Mouse (Mus musculus): ENCODE measurements around the gene Acvr1b. TPM values are rescaled to one million over a fixed set of nuclear protein-coding genes. Genes with fewer than 3 reads are reported as not detected.
A peak's percentile ranks its signal among the peaks of the same experiment; 100 is the strongest.

Gene Acvr1b
- total RNA-seq, 2 experiments from 2014 or later = 7.7 to 17.1 TPM

DNA sequence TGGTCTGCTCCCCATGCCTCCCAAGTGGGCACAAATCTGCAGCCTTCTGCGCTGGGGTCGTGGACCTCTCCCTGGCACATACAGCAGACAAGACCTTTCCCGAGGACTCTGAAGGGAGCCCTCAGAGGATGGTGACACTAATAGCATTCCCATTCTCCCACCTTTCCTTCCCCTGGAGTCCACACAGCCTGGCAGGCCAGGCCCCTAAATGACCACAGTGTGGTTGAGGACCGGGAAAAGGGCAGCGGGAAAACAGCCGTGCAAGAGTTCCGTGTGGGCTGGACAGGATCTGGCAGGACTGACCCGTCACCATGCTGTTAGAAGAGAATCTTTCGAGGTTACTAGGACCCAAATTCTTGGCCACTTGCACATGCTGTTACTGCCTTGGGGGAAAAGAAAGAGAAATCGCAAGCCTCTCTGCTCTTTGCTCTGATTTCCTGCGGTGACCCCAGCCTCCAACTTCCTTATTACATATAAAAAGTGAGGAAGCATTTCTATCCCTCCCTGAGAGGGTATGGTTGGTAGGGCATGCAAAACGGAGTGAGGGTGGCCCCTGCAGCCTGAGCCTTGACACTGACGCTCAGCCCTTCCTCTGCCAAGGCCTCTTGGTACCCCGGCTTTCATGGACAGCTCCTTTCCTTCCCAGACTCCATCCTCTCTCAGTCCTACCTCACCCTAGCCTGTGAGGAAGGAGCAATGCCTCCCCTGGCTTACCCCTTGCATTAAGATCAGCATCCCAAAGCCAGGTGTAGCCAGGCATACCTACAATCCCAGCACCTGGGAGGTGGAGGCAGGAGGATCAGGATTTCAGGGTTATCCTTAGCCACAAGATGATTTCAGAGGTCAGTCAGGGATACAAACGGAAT, 27.5 kb upstream of the Acvr1b start:
- ATAC-seq (ENCODE audit: poor library complexity, severe bottlenecking) = peak; percentile 38

DNA sequence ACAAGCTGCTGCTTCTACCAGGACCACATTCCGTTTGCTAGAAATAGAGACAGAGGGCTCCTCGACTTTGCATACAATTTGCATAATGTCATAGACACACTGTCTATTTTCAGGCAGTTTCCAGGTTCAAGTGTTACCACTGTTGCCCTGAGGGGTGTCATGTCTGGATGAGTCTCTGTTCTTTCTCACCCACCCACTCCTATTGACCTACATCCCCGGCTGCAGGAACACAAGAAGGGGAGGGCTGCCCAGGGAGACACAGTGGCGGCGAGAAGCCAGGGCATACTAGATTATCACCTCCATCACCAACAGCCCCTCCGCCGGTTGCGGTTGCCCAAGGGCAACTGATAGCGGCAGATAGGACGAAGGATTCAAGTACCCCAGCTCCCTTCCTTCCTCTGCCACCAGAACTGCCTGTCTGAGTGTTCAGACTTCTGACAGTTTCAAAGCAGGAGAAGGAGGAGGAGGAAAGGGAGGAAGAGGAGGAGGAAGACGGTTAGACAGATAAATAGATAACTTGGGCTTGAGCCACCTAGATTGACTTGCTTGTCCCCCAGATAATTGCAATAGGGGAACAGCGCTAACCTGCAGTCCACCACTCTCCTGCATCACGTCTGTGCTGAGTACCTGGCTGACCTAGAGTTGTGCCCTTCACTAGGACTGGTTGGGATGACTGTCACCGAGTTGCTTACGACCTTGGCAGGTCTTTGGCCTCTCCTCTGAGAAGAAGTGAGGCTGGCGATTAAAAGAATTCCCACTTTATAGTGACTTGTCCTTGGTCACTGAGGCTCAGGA, 26.6 kb upstream of the Acvr1b start:
- peak; percentile 6; the same call in 1 of the 2 replicates for ATAC-seq (ENCODE audit: poor library complexity, severe bottlenecking)

DNA sequence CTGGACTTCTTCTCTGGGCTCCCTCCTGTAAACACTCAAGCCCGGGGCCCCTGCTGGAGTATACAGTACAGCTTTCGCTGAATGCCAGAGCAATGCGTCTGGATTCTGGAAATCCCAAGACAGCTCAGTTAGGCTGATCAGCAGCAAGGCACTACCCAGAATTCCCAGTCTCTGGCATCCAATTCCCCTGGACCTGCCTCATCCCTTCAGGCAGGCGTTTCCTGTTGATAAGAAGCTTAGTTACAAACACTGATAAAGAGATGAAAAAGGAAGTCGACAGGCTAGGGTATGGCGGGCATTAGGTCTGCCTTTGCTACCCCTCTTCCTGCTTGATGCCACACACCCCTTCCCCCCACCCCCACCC, 26.0 kb upstream of the Acvr1b start:
- ATAC-seq (ENCODE audit: poor library complexity, severe bottlenecking) = no peak

DNA sequence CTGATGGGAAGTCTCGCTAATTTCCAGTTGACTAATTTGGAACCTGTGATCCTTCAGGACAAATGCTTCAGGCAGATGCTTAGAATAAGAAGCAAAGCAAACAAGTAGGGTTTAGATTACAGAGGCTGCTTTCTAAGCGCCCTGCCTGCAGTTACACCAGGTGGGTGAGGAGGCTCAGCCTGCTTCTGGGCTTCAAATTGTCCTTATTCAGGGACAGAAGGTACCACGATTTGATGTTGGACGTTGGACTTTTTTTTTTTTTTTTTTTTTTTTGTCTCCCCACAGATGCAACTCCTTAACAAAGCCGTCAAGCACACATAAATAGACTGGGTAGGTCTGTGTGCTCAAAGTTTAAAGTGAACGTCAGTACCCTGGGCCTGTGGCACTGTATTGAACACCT, 25.3 kb upstream of the Acvr1b start:
- no peak for ATAC-seq (ENCODE audit: poor library complexity, severe bottlenecking)

DNA sequence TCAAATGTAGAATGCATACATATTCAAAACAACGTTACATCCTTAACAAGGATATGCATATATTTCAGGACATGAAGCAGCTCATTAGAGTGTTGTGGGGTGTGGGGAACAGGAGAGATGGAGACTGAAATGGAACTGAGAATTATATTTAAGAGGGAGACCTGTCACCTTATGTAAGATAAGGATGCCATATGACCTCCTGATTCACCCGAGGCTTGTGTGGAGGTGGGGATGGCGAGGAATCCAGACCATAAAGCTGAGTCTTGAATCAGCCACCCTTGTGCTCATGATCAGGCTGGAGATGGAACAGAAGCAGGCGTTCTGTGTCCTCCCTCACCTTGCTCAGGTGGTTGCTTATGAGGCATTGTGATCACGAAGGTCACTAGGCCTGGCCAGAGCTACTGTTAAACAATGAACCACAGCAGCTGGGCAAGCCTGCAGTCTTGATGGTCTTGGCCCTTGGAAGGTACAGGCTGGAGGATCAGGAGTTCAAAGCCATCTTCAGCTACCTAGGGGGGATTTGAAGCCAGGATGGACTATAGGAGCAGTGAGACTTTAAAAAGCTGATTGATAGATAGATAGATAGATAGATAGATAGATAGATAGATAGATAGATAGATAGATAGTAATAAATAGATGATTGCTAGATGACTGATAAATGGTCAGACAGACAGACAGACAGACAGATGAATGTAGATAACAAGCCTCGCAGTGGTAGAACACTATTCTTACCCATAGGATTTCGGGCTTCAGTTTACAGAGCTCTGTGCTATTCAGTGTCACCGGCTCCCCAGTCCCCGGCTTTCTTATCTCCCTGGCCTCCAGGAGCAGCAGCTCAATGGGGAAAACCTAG, 22.2 kb upstream of the Acvr1b start:
- no peak for ATAC-seq (ENCODE audit: poor library complexity, severe bottlenecking)

DNA sequence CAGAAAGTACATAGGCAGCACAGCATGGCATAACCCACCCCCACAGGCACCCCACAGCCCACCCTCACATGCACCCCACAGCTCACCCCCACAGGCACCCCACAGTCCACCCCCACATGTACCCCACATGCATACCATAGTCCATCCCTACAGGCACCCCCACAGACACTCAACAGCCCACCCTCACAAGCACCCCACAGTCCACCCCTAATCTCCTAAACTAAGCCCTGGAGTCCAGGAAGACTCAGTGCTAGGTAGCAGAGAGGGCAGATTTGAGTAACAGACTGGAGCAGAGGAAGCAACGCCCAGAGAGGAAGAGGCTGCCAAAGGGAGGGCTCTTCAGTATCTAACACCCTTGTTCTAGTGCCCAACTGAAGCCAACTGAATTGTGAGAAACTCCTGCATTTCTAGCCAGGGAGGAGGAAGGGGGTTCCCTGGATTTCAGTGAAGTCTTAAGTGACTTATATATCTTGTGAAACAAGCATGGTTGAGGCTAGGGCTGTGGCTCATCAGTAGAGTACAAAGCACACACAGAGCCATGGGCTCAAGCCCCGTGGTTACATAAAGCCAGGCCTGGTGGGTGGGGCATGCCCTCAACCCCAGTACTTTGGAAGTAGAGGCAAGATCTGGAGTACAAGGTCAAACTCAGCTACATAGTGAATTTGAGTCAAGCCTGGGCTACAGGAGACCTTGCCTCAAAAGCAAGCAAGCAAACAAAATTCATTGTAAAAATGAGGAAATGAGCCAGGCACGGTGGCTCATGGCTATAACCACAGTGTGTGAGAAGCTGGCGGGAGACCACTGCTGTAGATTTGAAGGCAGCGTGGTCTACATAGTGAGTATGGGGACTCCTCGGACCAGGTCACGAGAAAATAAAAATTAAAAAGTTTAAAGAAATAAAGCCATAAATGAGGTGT, 18.9 kb upstream of the Acvr1b start:
- ATAC-seq (ENCODE audit: poor library complexity, severe bottlenecking) = peak; percentile 70

DNA sequence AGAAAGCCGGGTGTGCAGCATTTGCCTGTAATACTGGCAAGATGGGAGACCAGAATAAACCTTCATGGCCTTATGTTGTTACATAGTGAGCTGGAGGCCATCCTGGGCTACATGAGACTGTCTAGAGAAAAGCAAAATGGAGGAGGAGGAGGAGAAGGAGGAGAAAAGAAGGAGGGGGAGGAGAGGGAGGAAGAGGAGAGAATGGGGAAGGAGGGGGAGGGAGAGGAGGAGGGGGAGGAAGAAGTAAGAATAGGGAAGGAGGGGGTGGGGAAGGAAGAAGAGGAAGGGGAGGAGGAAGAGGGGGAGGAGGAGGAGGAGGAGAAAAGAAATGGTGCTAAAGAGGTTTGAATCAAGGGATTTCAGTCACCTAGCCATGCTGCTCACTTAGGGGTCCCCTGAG, 13.7 kb upstream of the Acvr1b start:
- ATAC-seq (ENCODE audit: poor library complexity, severe bottlenecking) = peak; percentile 42

DNA sequence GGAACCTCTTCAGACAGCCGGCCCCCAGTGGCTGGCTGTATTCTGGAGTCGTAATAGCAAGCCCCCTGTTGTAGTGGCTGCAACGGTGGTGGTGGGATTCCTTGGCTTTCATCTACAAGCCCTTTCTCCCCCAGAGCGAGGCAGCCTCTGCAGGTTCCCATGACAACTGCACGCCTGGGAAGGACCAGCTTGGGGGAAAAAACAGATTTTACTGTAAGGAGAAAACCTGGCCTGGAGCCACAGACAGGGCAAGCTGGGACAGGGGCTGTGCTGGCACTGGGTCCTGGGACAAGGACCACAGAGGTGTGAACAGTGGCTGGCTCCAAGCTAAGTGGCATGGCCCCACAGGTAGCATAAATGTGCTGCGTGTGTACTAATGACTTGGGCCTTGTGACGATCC, 13.3 kb upstream of the Acvr1b start:
- no peak for ATAC-seq (ENCODE audit: poor library complexity, severe bottlenecking)

DNA sequence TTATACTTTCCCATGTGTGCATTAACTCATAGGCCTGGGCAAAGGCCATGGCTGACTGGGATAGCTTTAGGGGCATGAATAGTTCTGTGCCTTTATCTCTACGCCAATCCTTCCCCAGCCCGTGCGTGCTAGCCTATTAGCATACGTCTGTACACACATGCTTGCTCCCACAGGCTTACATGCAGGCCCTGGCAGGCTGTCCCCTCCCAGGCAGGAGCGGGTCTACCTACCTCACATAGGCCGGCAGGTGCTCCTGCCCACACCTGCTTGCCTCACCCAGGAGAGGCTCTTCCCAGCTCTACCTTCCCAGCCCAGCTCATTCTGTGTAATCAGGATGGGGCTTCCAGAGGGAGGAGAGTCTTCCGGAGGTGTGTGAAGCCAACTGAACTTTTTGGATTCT, 12.3 kb upstream of the Acvr1b start:
- no peak for ATAC-seq (ENCODE audit: poor library complexity, severe bottlenecking)

DNA sequence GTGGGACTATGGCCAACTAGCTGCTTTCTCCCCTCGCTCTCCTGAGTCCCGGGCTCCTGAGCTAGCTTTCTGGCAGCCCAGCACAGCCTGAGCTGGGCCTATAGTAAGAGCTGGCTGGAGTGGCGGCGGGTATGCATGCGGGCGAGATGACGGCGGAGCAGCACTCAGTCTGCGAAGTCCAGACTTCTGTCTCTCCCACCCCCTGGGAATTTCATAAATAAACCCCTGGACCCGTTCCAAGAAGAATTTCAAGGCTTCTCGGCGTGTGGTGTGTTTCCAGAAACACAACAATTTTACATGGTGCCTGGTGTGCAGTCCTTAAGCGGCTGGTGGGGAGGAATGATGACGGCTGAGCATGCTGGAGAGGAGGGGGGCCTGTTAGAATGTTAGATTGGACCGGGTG, 10.8 kb upstream of the Acvr1b start:
- no peak for ATAC-seq (ENCODE audit: poor library complexity, severe bottlenecking)

DNA sequence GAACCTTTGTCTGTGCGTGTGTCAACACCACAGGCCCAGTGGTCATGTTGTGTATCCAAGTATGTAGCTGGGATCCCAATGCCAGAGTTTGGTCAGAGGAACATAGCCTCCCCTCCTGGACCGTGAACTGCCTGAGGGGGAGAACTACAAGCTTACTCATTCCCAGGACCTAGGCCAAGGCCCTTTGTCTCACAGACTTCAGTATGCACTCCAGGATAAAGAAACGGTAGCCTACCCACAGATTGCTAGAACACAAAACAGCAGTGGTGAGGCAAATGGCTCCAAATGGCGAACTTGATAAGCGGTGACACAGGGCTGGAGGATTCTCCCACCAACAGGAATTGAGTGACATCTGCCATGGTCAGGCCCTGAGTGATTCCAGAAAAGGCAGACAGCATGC, 10.0 kb upstream of the Acvr1b start:
- ATAC-seq (ENCODE audit: poor library complexity, severe bottlenecking) = no peak

DNA sequence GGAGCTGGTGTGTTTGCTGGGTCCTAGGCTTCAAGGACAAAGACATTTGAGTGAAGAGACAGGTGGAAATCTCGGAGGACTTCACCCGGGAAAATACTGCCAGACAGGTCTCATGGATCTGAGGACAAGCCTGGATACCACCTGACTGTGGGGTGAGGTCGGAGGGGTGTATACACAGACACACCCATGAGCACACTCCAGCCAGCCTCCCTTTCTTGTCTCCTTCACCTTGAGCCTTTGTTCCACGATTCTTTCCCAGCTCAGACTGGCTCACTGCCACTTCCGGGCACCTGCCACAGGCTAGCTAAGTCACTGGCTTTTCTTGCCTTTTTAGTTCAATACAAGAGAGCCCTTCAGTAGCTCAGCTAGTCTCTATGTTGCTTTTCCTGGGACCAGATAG, 9.6 kb upstream of the Acvr1b start:
- ATAC-seq (ENCODE audit: poor library complexity, severe bottlenecking) = no peak

DNA sequence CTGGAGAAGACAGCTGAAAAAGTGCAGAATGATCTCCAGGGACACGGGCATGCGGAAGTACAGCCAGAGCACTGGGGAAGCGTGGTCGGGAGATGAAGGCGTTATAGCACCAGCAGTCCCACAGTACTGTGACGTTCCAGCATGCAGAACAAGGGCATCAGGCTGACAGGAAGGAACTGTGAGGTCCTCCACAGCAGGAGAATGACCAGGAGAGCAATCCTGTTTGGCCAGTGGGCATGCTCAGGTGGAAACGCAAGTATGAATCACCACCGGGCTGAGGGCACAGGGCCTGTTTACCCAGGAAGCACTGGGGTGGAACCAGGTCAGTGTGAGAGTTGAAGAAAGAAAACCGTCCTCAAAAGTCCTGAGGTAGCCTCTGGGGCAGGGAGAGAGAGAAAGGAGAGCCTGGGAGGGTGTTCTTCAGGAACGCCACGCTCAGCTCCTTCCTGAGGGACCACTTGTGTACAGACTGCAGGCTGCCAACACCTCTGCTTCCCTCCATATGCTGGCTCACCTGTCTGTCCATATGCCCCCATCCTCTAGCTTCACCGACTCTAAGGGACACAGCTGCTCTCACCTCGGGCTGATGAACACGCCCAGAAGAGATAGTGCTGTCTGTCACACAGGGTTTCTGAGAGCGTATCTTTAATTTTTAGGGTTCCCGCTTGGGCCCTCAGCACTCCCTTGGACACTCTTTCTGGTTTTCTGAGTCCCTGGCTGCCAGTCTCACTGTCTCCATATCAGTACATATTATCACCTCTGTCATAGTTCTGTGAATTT, 8.0 kb upstream of the Acvr1b start:
- peak; percentile 54; the same call in 1 of the 2 replicates for ATAC-seq (ENCODE audit: poor library complexity, severe bottlenecking)

DNA sequence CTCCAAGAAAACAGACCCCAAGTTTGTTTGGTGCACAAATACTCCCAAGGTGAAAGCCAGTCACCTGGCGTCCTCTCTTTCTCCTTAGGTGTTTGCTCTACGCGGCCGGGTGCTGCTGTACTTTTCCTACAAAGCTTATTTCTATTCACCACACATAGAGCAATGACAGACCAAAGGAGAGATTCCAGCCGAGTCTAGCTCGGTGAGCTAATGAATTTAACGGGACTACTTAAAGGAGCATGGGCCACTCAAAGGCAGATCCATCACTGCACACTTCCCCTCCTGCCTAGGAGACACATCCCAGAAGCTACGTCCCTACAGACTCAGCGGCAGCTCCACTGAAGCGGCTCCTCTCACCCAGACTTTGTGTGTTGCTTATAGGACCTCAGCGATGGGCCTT, 6.3 kb upstream of the Acvr1b start:
- ATAC-seq (ENCODE audit: poor library complexity, severe bottlenecking) = no peak

DNA sequence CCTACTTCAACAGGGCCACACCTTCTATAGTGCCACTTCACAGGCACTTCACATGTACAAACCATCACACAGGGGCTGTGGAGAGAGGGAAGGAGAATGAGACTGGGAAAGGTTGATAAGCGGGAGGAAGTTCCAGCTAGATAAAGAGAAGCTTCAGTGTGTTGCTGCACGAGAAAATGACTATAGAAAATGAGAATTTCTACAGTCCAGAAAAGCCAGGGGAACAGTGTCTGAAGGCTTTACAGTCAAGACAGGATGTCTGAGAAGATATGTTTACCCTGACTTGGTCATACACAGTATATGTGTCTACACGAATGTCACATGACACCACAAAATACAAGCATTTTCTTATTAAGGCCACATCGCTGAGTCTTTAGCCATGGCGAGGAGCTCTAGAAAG, 4.0 kb upstream of the Acvr1b start:
- no peak for ATAC-seq (ENCODE audit: poor library complexity, severe bottlenecking)

DNA sequence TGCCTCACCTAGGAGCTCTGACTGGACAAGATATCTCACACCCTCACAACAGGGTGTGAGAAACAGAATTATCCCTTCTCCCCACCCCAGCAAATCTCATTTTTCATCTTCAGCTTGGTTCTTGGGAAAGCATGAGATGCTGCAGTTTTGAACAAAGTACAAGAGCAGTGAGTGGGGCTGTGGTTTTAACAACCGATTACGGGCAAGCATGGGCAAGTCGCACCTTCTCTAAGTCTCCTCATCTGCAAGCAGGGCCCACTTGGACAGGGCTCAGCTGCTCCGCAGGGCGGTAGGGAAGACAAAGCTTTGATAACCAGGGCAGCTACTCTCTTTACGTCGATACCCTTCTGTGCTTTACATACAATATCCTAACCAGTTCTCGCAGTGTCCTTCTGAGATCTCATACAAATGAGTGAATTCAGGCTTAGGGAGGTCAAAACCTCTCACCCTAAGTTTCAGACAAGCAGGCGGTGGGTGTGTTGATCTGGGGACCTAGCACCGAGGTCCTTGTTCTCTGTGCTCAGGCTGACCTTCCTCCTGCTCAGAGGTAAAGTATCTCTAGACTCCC, 3.4 kb upstream of the Acvr1b start:
- ATAC-seq (ENCODE audit: poor library complexity, severe bottlenecking) = no peak

DNA sequence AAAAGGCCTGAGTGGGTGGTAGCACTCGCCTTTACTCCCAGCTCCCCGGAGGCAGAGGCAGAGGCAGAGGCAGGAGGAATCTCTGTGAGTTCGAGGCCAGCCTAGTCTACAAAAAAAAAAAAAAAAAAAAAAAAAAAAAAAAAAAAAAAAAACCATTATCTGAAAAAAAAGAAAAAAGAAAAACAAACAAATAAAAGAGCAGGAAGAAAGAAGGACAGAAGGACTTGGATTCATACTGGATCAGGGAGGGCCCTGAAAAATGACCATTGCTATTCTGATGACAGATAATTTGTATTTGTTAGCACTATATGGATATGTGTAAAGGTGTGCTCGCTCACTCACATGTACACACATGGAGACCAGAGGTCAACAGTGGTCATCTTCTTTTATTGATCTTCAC, 2.6 kb upstream of the Acvr1b start:
- no peak for ATAC-seq (ENCODE audit: poor library complexity, severe bottlenecking)

DNA sequence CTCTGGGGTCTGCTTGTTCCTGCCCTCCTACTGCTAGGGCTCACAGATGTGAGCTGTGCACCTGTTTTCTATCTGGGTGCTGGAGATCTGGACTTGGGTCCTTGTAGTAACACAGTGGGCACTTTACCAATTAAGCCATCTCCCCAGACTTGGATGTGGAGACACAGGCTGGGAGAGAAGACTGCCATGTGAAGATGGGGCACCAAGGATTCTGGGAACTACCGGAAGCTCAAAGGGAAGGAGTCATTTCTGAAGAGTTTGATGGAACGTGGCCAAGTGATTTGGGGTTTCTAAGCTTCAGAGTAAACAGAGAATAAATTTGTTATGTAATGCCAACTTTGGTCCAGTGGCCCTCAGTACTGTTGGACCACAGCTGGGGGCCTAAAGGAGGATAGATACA, 1.9 kb upstream of the Acvr1b start:
- ATAC-seq (ENCODE audit: poor library complexity, severe bottlenecking) = no peak

Measured in megakaryocyte, adult 5-6 weeks (primary cell).